Mouse (Mus musculus) forebrain, embryonic 15.5 days (tissue): ENCODE measurements around the gene Slc22a18. TPM values are rescaled to one million over a fixed set of nuclear protein-coding genes. Genes with fewer than 3 reads are reported as not detected.
A peak's percentile ranks its signal among the peaks of the same experiment; 100 is the strongest.

Experiments
- ATAC-seq: fragments of 200-750 bp; cut with Nextera tagmentation; replicated peaks from 2 replicates; pipeline ENCODE4 v1.8.0; 2017; ENCODE audit warnings: mild to moderate bottlenecking, moderate TSS enrichment, moderate library complexity
- H3K27ac ChIP-seq: fragments of 300-500 bp; sonication (generic); replicated peaks from 2 replicates; pipeline ENCODE4 v1.5.1; 2015; ENCODE audit warnings: mild to moderate bottlenecking, inconsistent platforms
- H3K27me3 ChIP-seq: fragments of 300-500 bp; sonication (generic); 2 replicates; pipeline ENCODE4 v1.6.1; 2015; ENCODE audit warnings: inconsistent platforms
- H3K36me3 ChIP-seq: fragments of 300-500 bp; sonication (generic); 2 replicates; pipeline ENCODE4 v1.6.1; 2015; ENCODE audit warnings: mild to moderate bottlenecking, inconsistent platforms
- H3K4me1 ChIP-seq: fragments of 300-500 bp; sonication (generic); 2 replicates; pipeline ENCODE4 v1.6.1; 2015; ENCODE audit warnings: inconsistent platforms
- H3K4me2 ChIP-seq: fragments of 300-500 bp; sonication (generic); replicated peaks from 2 replicates; pipeline ENCODE4 v1.6.1; 2015; ENCODE audit warnings: mild to moderate bottlenecking, inconsistent platforms
- H3K4me3 ChIP-seq: fragments of 300-500 bp; sonication (generic); 2 replicates; pipeline ENCODE4 v1.5.1; 2015; ENCODE audit warnings: mild to moderate bottlenecking, inconsistent platforms
- H3K9ac ChIP-seq: fragments of 300-500 bp; sonication (generic); replicated peaks from 2 replicates; pipeline ENCODE4 v1.6.1; 2015; ENCODE audit warnings: mild to moderate bottlenecking, inconsistent platforms
- H3K9me3 ChIP-seq: fragments of 300-500 bp; sonication (generic); 2 replicates; pipeline ENCODE4 v1.6.1; 2016; ENCODE audit warnings: inconsistent platforms
- WGBS: fragments of 180-500 bp; shearing (Covaris S2); methylation state at CpG from one replicate; pipeline ENCODE4 v1.1.7; 2015; ENCODE audit warnings: mixed read lengths; 5-methylcytosine and 5-hydroxymethylcytosine counted together
- polyA plus RNA-seq: library from polyadenylated mRNA; unstranded; fragments of >200 nt; fragmentation: Nextera tagmentation; extraction: Ambion mirVana; gene quantifications from 2 replicates; pipeline ENCODE4 v1.2.1, GENCODE M21; 2015

Slc22a18 gene
- polyA plus RNA-seq, 1 experiment from 2014 or later = 0.29 TPM

- Histone ChIP-seq H3K4me1 (peaks cover 29% of the 10 kb centered on the region), H3K9me3 (no peaks in the 10 kb centered on the region), H3K9ac (peak overlapping the region; percentile 53), H3K4me3 (peak overlapping the region; percentile 42), H3K27me3 (peaks cover 34% of the 10 kb centered on the region), H3K27ac (peak overlapping the region; percentile 63), H3K36me3 (no peaks in the 10 kb centered on the region), H3K4me2 (peak overlapping the region; percentile 67)
- WGBS = 5% methylated on average over 42 of the region's 53 CpGs
- ATAC-seq = peak; percentile 55; the same call in 1 of the 2 replicates
Observed at GRCm38 (mm10) chr7:143445651-143446460, 27.7 kb upstream of the Slc22a18 start.

- H3K4me1 ChIP-seq = peaks cover 29% of the 10 kb centered on the region
- no peak overlapping the region for H3K4me2 ChIP-seq
- no peaks in the 10 kb centered on the region for H3K36me3 ChIP-seq
- WGBS = 46% methylated on average over 2 of the region's 2 CpGs
- H3K9ac ChIP-seq = no peak overlapping the region
- no peak overlapping the region for H3K4me3 ChIP-seq
- no peak overlapping the region for H3K27ac ChIP-seq
- H3K9me3 ChIP-seq = no peaks in the 10 kb centered on the region
- peak; percentile 13; the same call in 1 of the 2 replicates for ATAC-seq
- peaks cover 34% of the 10 kb centered on the region for H3K27me3 ChIP-seq
Observed at GRCm38 (mm10) chr7:143447130-143447529, 26.4 kb upstream of the Slc22a18 start.

- H3K4me3 ChIP-seq = peak overlapping the region; percentile 46
- no peaks in the 10 kb centered on the region for H3K36me3 ChIP-seq
- peak overlapping the region; percentile 51 for H3K4me2 ChIP-seq
- H3K4me1 ChIP-seq = no peaks in the 10 kb centered on the region; the same call in 1 of the 2 replicates
- no peaks in the 10 kb centered on the region for H3K9me3 ChIP-seq
- peaks cover 25% of the 10 kb centered on the region for H3K27me3 ChIP-seq
- 16% methylated on average over 34 of the region's 38 CpGs for WGBS
- H3K27ac ChIP-seq = no peak overlapping the region
- H3K9ac ChIP-seq = peak overlapping the region; percentile 49
- ATAC-seq = no peak
Observed at GRCm38 (mm10) chr7:143458963-143459331, 14.6 kb upstream of the Slc22a18 start.

GRCm38 (mm10) chr7:143459332-143460211 lies 14.0 kb upstream of the Slc22a18 start:
- ATAC-seq = no peak
- H3K27me3 ChIP-seq = peaks cover 27% of the 10 kb centered on the region
- H3K9ac ChIP-seq = peak overlapping the region; percentile 49
- H3K9me3 ChIP-seq = no peaks in the 10 kb centered on the region
- H3K4me3 ChIP-seq = peak overlapping the region; percentile 46
- H3K36me3 ChIP-seq = no peaks in the 10 kb centered on the region
- H3K4me2 ChIP-seq = peak overlapping the region; percentile 51
- 35% methylated on average over 98 of the region's 100 CpGs for WGBS
- H3K27ac ChIP-seq = no peak overlapping the region
- H3K4me1 ChIP-seq = peaks cover 4% of the 10 kb centered on the region

- peak overlapping the region; percentile 46 for H3K4me3 ChIP-seq
- H3K4me2 ChIP-seq = peak overlapping the region; percentile 51
- 37% methylated on average over 58 of the region's 60 CpGs for WGBS
- peak overlapping the region; percentile 44; the same call in 1 of the 2 replicates for H3K27ac ChIP-seq
- peaks cover 10% of the 10 kb centered on the region for H3K4me1 ChIP-seq
- H3K36me3 ChIP-seq = no peaks in the 10 kb centered on the region
- peak; percentile 16; the same call in 1 of the 2 replicates for ATAC-seq
- peaks cover 30% of the 10 kb centered on the region for H3K27me3 ChIP-seq
- no peaks in the 10 kb centered on the region for H3K9me3 ChIP-seq
- H3K9ac ChIP-seq = peak overlapping the region; percentile 49
Observed at GRCm38 (mm10) chr7:143460217-143460834, 13.2 kb upstream of the Slc22a18 start.

DNA sequence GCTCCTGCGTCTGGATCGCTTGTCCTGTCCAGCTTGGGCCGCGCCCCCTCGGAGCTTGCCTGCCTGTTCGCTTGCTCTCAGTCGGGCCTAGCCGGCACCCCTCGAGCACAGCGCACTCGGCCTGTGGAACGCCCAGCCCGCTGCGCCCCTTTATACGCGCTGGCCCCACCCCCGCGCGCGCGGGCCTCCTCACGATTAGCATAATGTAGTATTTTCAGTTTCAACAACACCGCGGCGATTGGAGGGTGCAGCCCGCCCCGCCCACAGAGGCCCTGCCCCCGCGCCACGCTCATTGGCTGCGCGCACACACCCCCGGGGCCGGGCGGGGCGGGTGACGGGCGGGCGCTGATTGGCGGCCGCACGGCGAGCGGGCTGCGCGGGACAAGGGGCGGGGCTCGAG lies 12.7 kb upstream of the Slc22a18 start, which contains the start of gene Cdkn1c:
Gene Cdkn1c (minus strand): TSS at position 177 of the 400 bp plus-strand sequence.
- H3K36me3 ChIP-seq = no peaks in the 10 kb centered on the region
- H3K4me1 ChIP-seq = peaks cover 10% of the 10 kb centered on the region
- H3K4me3 ChIP-seq = peak within 1 kb of the TSS; percentile 46
- no peaks in the 10 kb centered on the region for H3K9me3 ChIP-seq
- WGBS = 44% methylated on average over 47 of the region's 48 CpGs
- H3K27ac ChIP-seq = peak within 1 kb of the TSS; percentile 44; the same call in 1 of the 2 replicates
- H3K4me2 ChIP-seq = peak within 1 kb of the TSS; percentile 51
- H3K9ac ChIP-seq = peak within 1 kb of the TSS; percentile 49
- peaks cover 31% of the 10 kb centered on the region for H3K27me3 ChIP-seq
- peak; percentile 88 for ATAC-seq

- Histone ChIP-seq H3K9ac (0 out of 2 replicates have a peak overlapping the region, but pooled peaks have one; percentile 29), H3K27ac (0 out of 2 replicates have a peak overlapping the region, but pooled peaks have one; percentile 25), H3K9me3 (no peaks in the 10 kb centered on the region), H3K36me3 (no peaks in the 10 kb centered on the region), H3K27me3 (peaks cover 32% of the 10 kb centered on the region), H3K4me2 (peak overlapping the region; percentile 51), H3K4me1 (peaks cover 10% of the 10 kb centered on the region), H3K4me3 (peak overlapping the region; percentile 46)
- peak; percentile 69 for ATAC-seq
- WGBS = 45% methylated on average over 29 of the region's 32 CpGs
Observed at GRCm38 (mm10) chr7:143461294-143461870, 12.2 kb upstream of the Slc22a18 start.

DNA sequence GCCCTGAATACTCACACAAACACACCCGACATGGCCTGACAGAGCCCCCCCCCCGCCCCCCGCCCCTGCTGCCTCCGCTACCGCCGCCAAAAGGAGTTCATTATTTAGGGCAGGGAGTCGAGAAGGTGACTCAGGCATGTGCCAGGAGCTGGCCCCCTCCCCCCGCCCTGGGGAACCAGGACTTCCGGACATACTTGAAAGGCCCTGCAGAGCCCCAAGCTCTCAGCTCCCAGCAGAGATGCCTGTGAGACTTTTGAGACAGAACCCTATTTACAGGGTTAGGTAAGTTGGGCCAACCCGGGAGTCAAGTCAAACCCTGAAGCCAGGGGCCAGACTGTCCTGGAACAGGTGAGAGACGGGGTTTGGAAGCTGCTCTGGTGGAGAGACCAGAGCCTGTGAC lies 11.6 kb upstream of the Slc22a18 start:
- WGBS = 41% methylated on average over 11 of the region's 11 CpGs
- H3K9ac ChIP-seq = no peak overlapping the region
- peaks cover 10% of the 10 kb centered on the region for H3K4me1 ChIP-seq
- H3K9me3 ChIP-seq = no peaks in the 10 kb centered on the region
- no peak overlapping the region for H3K4me3 ChIP-seq
- H3K27me3 ChIP-seq = peaks cover 32% of the 10 kb centered on the region
- ATAC-seq = no peak
- no peak overlapping the region for H3K4me2 ChIP-seq
- H3K27ac ChIP-seq = no peak overlapping the region
- no peaks in the 10 kb centered on the region for H3K36me3 ChIP-seq

DNA sequence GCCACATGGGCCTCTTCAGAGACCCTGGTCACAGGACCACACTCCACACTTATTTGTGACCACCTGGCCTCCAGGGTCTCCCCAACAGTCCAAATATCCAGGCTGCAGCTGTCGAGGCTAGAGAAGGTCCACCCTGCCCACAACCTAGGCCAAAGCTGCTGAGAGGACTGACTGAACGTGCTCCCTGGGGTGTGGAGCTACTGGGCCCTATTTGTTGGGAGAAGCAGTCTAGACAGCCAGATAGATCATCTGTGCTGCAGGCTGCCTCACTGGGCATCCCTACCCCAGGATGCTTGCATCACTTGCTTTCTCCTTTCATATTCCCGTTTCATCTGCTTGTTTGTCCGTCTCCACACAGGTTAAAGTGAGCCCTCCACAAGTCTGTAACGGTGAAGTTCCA lies 11.0 kb upstream of the Slc22a18 start:
- Histone ChIP-seq H3K4me3 (no peak overlapping the region), H3K4me1 (peaks cover 11% of the 10 kb centered on the region), H3K4me2 (no peak overlapping the region), H3K36me3 (no peaks in the 10 kb centered on the region), H3K9me3 (no peaks in the 10 kb centered on the region), H3K27ac (no peak overlapping the region), H3K9ac (no peak overlapping the region), H3K27me3 (peaks cover 32% of the 10 kb centered on the region)
- ATAC-seq = no peak
- WGBS = 79% methylated on average over 5 of the region's 5 CpGs

DNA sequence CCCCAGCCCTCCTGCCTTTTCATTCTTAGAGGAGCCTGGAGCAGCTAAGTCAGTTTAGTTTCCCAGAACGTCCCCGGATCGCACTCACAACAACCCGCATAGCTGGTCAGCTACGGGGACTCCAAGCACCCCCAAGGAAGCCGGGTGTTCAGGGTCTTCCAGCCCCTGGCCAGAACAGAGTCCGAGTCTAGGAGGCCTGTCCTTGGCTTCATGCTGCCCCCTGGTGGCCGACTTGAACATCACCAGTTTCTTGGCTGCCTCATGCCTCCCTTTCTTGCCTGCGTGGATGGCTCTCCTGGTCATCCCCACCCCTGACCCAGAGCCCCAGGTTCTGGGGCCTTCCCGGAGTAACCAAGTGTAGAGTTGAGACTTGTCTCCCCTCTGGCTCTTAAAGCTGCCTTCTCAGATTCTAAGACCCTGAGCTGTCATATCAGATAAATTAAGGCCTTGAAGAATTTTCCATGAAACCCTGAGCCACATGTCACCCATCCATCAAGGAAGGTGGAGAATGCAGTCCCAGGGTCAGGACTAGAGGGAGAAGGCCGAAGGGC lies 9.6 kb upstream of the Slc22a18 start:
- Histone ChIP-seq H3K4me1 (peaks cover 15% of the 10 kb centered on the region), H3K4me2 (no peak overlapping the region), H3K9ac (no peak overlapping the region), H3K9me3 (no peaks in the 10 kb centered on the region), H3K36me3 (no peaks in the 10 kb centered on the region), H3K27me3 (peaks cover 25% of the 10 kb centered on the region), H3K27ac (no peak overlapping the region), H3K4me3 (no peak overlapping the region)
- ATAC-seq = no peak
- WGBS = 31% methylated on average over 11 of the region's 11 CpGs
